Mouse (Mus musculus): ENCODE results near the gene Abat. TPM values are rescaled to one million over a fixed set of nuclear protein-coding genes. Genes with fewer than 3 reads are reported as not detected.

Abat gene
- polyA plus RNA-seq, 1 experiment from 2014 or later: 33.9 TPM

GRCm38 (mm10) chr16:8663022-8663421 is 149.8 kb downstream of the Abat start:
- no peak overlapping the region for H3K4me3 ChIP-seq (replicated peaks; ENCODE audit: low read depth, low read length)
- WGBS: 38% methylated on average over 1 of the region's 2 CpGs
- peak overlapping the region; percentile 47 for H3K27ac ChIP-seq
- TF ChIP-seq CTCF (IDR thresholded peaks at IDR 0.05; ENCODE audit: low read depth): no peak
- H3K4me1 ChIP-seq (replicated peaks; ENCODE audit: insufficient read depth, low read length): peaks cover 5% of the 10 kb centered on the region; the same call in 1 of the 2 replicates
- no peak overlapping the region for H3K9ac ChIP-seq (ENCODE audit: low read depth, low read length)
- DNase-seq (ENCODE audit: low spot score) (no peak), ATAC-seq (replicated peaks; ENCODE audit: low FRiP score, low read depth) (peak; percentile 15; the same call in 1 of the 2 replicates)
- no peaks in the 10 kb centered on the region for H3K9me3 ChIP-seq (replicated peaks; ENCODE audit: low read length)
- peaks cover 13% of the 10 kb centered on the region; the same call in 1 of the 2 replicates for H3K36me3 ChIP-seq (ENCODE audit: insufficient read depth, low read length)
- H3K27me3 ChIP-seq (ENCODE audit: insufficient read depth, low read length): no peaks in the 10 kb centered on the region
- H3K4me2 ChIP-seq (ENCODE audit: low read length): no peak overlapping the region

GRCm38 (mm10) chr16:8663606-8664539 is 150.6 kb downstream of the Abat start:
- H3K4me1 ChIP-seq (replicated peaks; ENCODE audit: insufficient read depth, low read length): peaks cover 5% of the 10 kb centered on the region; the same call in 1 of the 2 replicates
- H3K4me2 ChIP-seq (ENCODE audit: low read length): no peak overlapping the region
- no peaks in the 10 kb centered on the region for H3K9me3 ChIP-seq (replicated peaks; ENCODE audit: low read length)
- no peak overlapping the region for H3K9ac ChIP-seq (ENCODE audit: low read depth, low read length)
- no peak for TF ChIP-seq CTCF (IDR thresholded peaks at IDR 0.05; ENCODE audit: low read depth)
- DNase-seq (ENCODE audit: low spot score) (no peak), ATAC-seq (replicated peaks; ENCODE audit: low FRiP score, low read depth) (no peak)
- no peaks in the 10 kb centered on the region for H3K27me3 ChIP-seq (ENCODE audit: insufficient read depth, low read length)
- H3K4me3 ChIP-seq (replicated peaks; ENCODE audit: low read depth, low read length): no peak overlapping the region
- peaks cover 11% of the 10 kb centered on the region; the same call in 1 of the 2 replicates for H3K36me3 ChIP-seq (ENCODE audit: insufficient read depth, low read length)
- H3K27ac ChIP-seq: peak overlapping the region; percentile 47
- 69% methylated on average over 24 of the region's 24 CpGs for WGBS

GRCm38 (mm10) chr16:8665367-8665766 is 152.1 kb downstream of the Abat start:
- no peak for TF ChIP-seq CTCF (IDR thresholded peaks at IDR 0.05; ENCODE audit: low read depth)
- Histone ChIP-seq H3K9me3 (replicated peaks; ENCODE audit: low read length) (no peaks in the 10 kb centered on the region), H3K9ac (ENCODE audit: low read depth, low read length) (no peak overlapping the region), H3K4me1 (replicated peaks; ENCODE audit: insufficient read depth, low read length) (peaks cover 15% of the 10 kb centered on the region), H3K36me3 (ENCODE audit: insufficient read depth, low read length) (peaks cover 11% of the 10 kb centered on the region; the same call in 1 of the 2 replicates), H3K4me2 (ENCODE audit: low read length) (no peak overlapping the region), H3K27me3 (ENCODE audit: insufficient read depth, low read length) (no peaks in the 10 kb centered on the region), H3K27ac (no peak overlapping the region), H3K4me3 (replicated peaks; ENCODE audit: low read depth, low read length) (no peak overlapping the region)
- ATAC-seq (replicated peaks; ENCODE audit: low FRiP score, low read depth): no peak
- 84% methylated on average over 5 of the region's 5 CpGs for WGBS
- DNase-seq (ENCODE audit: low spot score): no peak

- Histone ChIP-seq H3K9me3 (replicated peaks; ENCODE audit: low read length) (no peaks in the 10 kb centered on the region), H3K9ac (ENCODE audit: low read depth, low read length) (no peak overlapping the region), H3K4me3 (replicated peaks; ENCODE audit: low read depth, low read length) (no peak overlapping the region), H3K36me3 (ENCODE audit: insufficient read depth, low read length) (peaks cover 11% of the 10 kb centered on the region; the same call in 1 of the 2 replicates), H3K4me2 (ENCODE audit: low read length) (no peak overlapping the region), H3K27ac (0 out of 2 replicates have a peak overlapping the region, but pooled peaks have one; percentile 3), H3K4me1 (replicated peaks; ENCODE audit: insufficient read depth, low read length) (peaks cover 24% of the 10 kb centered on the region), H3K27me3 (ENCODE audit: insufficient read depth, low read length) (no peaks in the 10 kb centered on the region)
- no peak for ATAC-seq (replicated peaks; ENCODE audit: low FRiP score, low read depth)
- WGBS: 45% methylated on average over 2 of the region's 2 CpGs
- TF ChIP-seq CTCF (IDR thresholded peaks at IDR 0.05; ENCODE audit: low read depth): no peak
- DNase-seq (ENCODE audit: low spot score): peak; percentile 38
These were observed 153.2 kb downstream of the Abat start for GRCm38 (mm10) chr16:8666452-8666851.

- peak overlapping the region; percentile 60 for H3K27ac ChIP-seq
- H3K36me3 ChIP-seq (ENCODE audit: insufficient read depth, low read length): 0 out of 2 replicates have a peak, but pooled peaks cover 5% of the 10 kb centered on the region
- WGBS: 56% methylated on average over 7 of the region's 7 CpGs
- no peak for TF ChIP-seq CTCF (IDR thresholded peaks at IDR 0.05; ENCODE audit: low read depth)
- DNase-seq (ENCODE audit: low spot score) (peak; percentile 39), ATAC-seq (replicated peaks; ENCODE audit: low FRiP score, low read depth) (no peak)
- H3K9me3 ChIP-seq (replicated peaks; ENCODE audit: low read length): no peaks in the 10 kb centered on the region
- H3K4me2 ChIP-seq (ENCODE audit: low read length): no peak overlapping the region; the same call in 1 of the 2 replicates
- peaks cover 24% of the 10 kb centered on the region for H3K4me1 ChIP-seq (replicated peaks; ENCODE audit: insufficient read depth, low read length)
- no peak overlapping the region for H3K4me3 ChIP-seq (replicated peaks; ENCODE audit: low read depth, low read length)
- H3K9ac ChIP-seq (ENCODE audit: low read depth, low read length): no peak overlapping the region
- H3K27me3 ChIP-seq (ENCODE audit: insufficient read depth, low read length): no peaks in the 10 kb centered on the region
These were observed 154.0 kb downstream of the Abat start for GRCm38 (mm10) chr16:8667261-8667660.

- H3K36me3 ChIP-seq (ENCODE audit: insufficient read depth, low read length): no peaks in the 10 kb centered on the region
- H3K9me3 ChIP-seq (replicated peaks; ENCODE audit: low read length): no peaks in the 10 kb centered on the region
- no peak for DNase-seq (ENCODE audit: low spot score)
- H3K27ac ChIP-seq: peak overlapping the region; percentile 60; the same call in 1 of the 2 replicates
- no peak overlapping the region for H3K4me3 ChIP-seq (replicated peaks; ENCODE audit: low read depth, low read length)
- H3K4me2 ChIP-seq (ENCODE audit: low read length): no peak overlapping the region; the same call in 1 of the 2 replicates
- no peak overlapping the region for H3K9ac ChIP-seq (ENCODE audit: low read depth, low read length)
- TF ChIP-seq CTCF (IDR thresholded peaks at IDR 0.05; ENCODE audit: low read depth): no peak
- H3K4me1 ChIP-seq (replicated peaks; ENCODE audit: insufficient read depth, low read length): peaks cover 24% of the 10 kb centered on the region
- H3K27me3 ChIP-seq (ENCODE audit: insufficient read depth, low read length): no peaks in the 10 kb centered on the region
- WGBS: 57% methylated on average over 4 of the region's 4 CpGs
- no peak for ATAC-seq (replicated peaks; ENCODE audit: low FRiP score, low read depth)
These were observed 154.6 kb downstream of the Abat start for GRCm38 (mm10) chr16:8667814-8668213.

All from kidney, postnatal 0 days (tissue).